Mouse (Mus musculus): ENCODE measurements around the gene Xntrpc.

Xntrpc gene

GRCm38 (mm10) chr7:102080311-102080710, 14.8 kb downstream of the Xntrpc start:
- DNase-seq (ENCODE audit: extremely low read depth, insufficient read length, low spot score), result no peak

- DNase-seq (ENCODE audit: extremely low read depth, insufficient read length, low spot score), result no peak
These were observed 16.3 kb downstream of the Xntrpc start for GRCm38 (mm10) chr7:102081784-102082183.

GRCm38 (mm10) chr7:102082816-102083215, 17.3 kb downstream of the Xntrpc start, which contains the start of gene Trpc2:
Trpc2 (plus strand) TSS chr7:102083116.
- no peak for DNase-seq (ENCODE audit: extremely low read depth, insufficient read length, low spot score)

- DNase-seq (ENCODE audit: extremely low read depth, insufficient read length, low spot score), result no peak
These were observed 18.7 kb downstream of the Xntrpc start for GRCm38 (mm10) chr7:102084041-102084696.

GRCm38 (mm10) chr7:102087336-102087735, 21.8 kb downstream of the Xntrpc start:
- no peak for DNase-seq (ENCODE audit: extremely low read depth, insufficient read length, low spot score)

GRCm38 (mm10) chr7:102099760-102100661, 34.5 kb downstream of the Xntrpc start:
- DNase-seq (ENCODE audit: extremely low read depth, insufficient read length, low spot score), result no peak

- no peak for DNase-seq (ENCODE audit: extremely low read depth, insufficient read length, low spot score)
These were observed 35.4 kb downstream of the Xntrpc start for GRCm38 (mm10) chr7:102100868-102101267.

- no peak for DNase-seq (ENCODE audit: extremely low read depth, insufficient read length, low spot score)
These were observed 36.0 kb downstream of the Xntrpc start, which contains the start of gene Art1 for GRCm38 (mm10) chr7:102101487-102101886. Art1 (plus strand) TSS chr7:102101743.

GRCm38 (mm10) chr7:102102241-102102640, 36.7 kb downstream of the Xntrpc start:
- DNase-seq (ENCODE audit: extremely low read depth, insufficient read length, low spot score), result no peak

GRCm38 (mm10) chr7:102102696-102103095, 37.2 kb downstream of the Xntrpc start:
- DNase-seq (ENCODE audit: extremely low read depth, insufficient read length, low spot score), result peak; percentile 33

GRCm38 (mm10) chr7:102103555-102103954, 38.0 kb downstream of the Xntrpc start:
- DNase-seq (ENCODE audit: extremely low read depth, insufficient read length, low spot score), result no peak

- no peak for DNase-seq (ENCODE audit: extremely low read depth, insufficient read length, low spot score)
These were observed 38.6 kb downstream of the Xntrpc start for GRCm38 (mm10) chr7:102104126-102104525.

GRCm38 (mm10) chr7:102106700-102107141, 41.2 kb downstream of the Xntrpc start:
- DNase-seq (ENCODE audit: extremely low read depth, insufficient read length, low spot score), result no peak

- DNase-seq (ENCODE audit: extremely low read depth, insufficient read length, low spot score), result no peak
These were observed 42.7 kb downstream of the Xntrpc start for GRCm38 (mm10) chr7:102108206-102108605.

GRCm38 (mm10) chr7:102109171-102109570, 43.7 kb downstream of the Xntrpc start, which contains the start of gene Art5:
Art5 (minus strand) TSS chr7:102109489.
- no peak for DNase-seq (ENCODE audit: extremely low read depth, insufficient read length, low spot score)

- DNase-seq (ENCODE audit: extremely low read depth, insufficient read length, low spot score), result no peak
These were observed 44.2 kb downstream of the Xntrpc start for GRCm38 (mm10) chr7:102109746-102110145.

- DNase-seq (ENCODE audit: extremely low read depth, insufficient read length, low spot score), result no peak
These were observed 47.7 kb downstream of the Xntrpc start for GRCm38 (mm10) chr7:102113151-102113729.

- no peak for DNase-seq (ENCODE audit: extremely low read depth, insufficient read length, low spot score)
These were observed 51.2 kb downstream of the Xntrpc start, which contains the start of gene Chrna10 for GRCm38 (mm10) chr7:102116579-102117331. Chrna10 (minus strand) TSS chr7:102116828.

- no peak for DNase-seq (ENCODE audit: extremely low read depth, insufficient read length, low spot score)
These were observed 51.9 kb downstream of the Xntrpc start for GRCm38 (mm10) chr7:102117382-102117781.

GRCm38 (mm10) chr7:102120326-102120725, 54.8 kb downstream of the Xntrpc start:
- DNase-seq (ENCODE audit: extremely low read depth, insufficient read length, low spot score), result no peak

Data from 3134 (cell line).